Mouse (Mus musculus): ENCODE measurements around the gene Fgfr3.

GRCm38 (mm10) chr5:33743481-33743880 lies 22.0 kb downstream of the Fgfr3 start:
- TF ChIP-seq CTCF (IDR thresholded peaks at IDR 0.05; ENCODE audit: extremely low read depth, insufficient read length, insufficient replicate concordance, low read depth, low read length), result no peak
- TF ChIP-seq POLR2A (IDR thresholded peaks at IDR 0.05; ENCODE audit: low read depth, low read length), result no peak
